Mouse (Mus musculus) erythroblast, embryonic 14.5 days (primary cell): ENCODE results near the gene Gjb5. TPM values are rescaled to one million over a fixed set of nuclear protein-coding genes. Genes with fewer than 3 reads are reported as not detected.

Source experiments
- H3K27me3 ChIP-seq: 2 replicates; pipeline ENCODE4 v1.6.1; 2012; ENCODE audit warnings: inconsistent platforms; ENCODE audit not compliant: control insufficient read depth
- H3K36me3 ChIP-seq: 2 replicates; pipeline ENCODE4 v1.6.1; 2012; ENCODE audit warnings: mild to moderate bottlenecking, inconsistent platforms; ENCODE audit not compliant: control insufficient read depth
- H3K4me1 ChIP-seq: 2 replicates; pipeline ENCODE4 v1.6.1; 2012; ENCODE audit warnings: inconsistent platforms; ENCODE audit not compliant: control insufficient read depth
- H3K4me3 ChIP-seq: replicated peaks from 2 replicates; pipeline ENCODE3; 2012; ENCODE audit warnings: moderate library complexity, mild to moderate bottlenecking, inconsistent platforms
- H3K9me3 ChIP-seq: 2 replicates; pipeline ENCODE4 v1.6.1; 2012; ENCODE audit warnings: low read length, inconsistent platforms, mixed read lengths; ENCODE audit not compliant: control insufficient read depth
- GATA1 ChIP-seq: IDR thresholded peaks from 2 replicates; pipeline ENCODE4 v1.6.1; 2012; ENCODE audit warnings: low read length, inconsistent platforms, mixed read lengths
- TAL1 ChIP-seq: IDR thresholded peaks from 3 replicates; pipeline ENCODE4 v1.6.1; 2012; ENCODE audit warnings: low read length, inconsistent platforms, mixed read lengths
- polyA plus RNA-seq: library from polyadenylated mRNA; stranded (reverse); fragments of >175 nt; gene quantifications from 2 replicates; pipeline ENCODE4 v1.2.3, GENCODE M21; 2012

The Gjb5 gene
- polyA plus RNA-seq, 1 experiment: not detected

- H3K36me3 ChIP-seq: no peaks in the 10 kb centered on the region
- no peak for TF ChIP-seq TAL1
- no peak for TF ChIP-seq GATA1
- peaks cover 42% of the 10 kb centered on the region for H3K27me3 ChIP-seq
- no peaks in the 10 kb centered on the region for H3K9me3 ChIP-seq
- H3K4me1 ChIP-seq: peaks cover 3% of the 10 kb centered on the region; the same call in 1 of the 2 replicates
- no peak overlapping the region for H3K4me3 ChIP-seq
These were observed 26.8 kb downstream of the Gjb5 start for GRCm38 (mm10) chr4:127331171-127331570.

GRCm38 (mm10) chr4:127330181-127331100 lies 27.5 kb downstream of the Gjb5 start, which contains the start of gene Gjb3:
Gene Gjb3, minus strand, starts transcription at chr4:127330844.
- Histone ChIP-seq H3K9me3 (no peaks in the 10 kb centered on the region), H3K4me3 (no peak within 1 kb of the TSS)

GRCm38 (mm10) chr4:127329751-127330150 lies 28.2 kb downstream of the Gjb5 start:
- H3K27me3 ChIP-seq: peaks cover 42% of the 10 kb centered on the region

More at GRCm38 (mm10) chr4:127330181-127331100, 27.5 kb downstream of the Gjb5 start, which contains the start of gene Gjb3:
- Histone ChIP-seq H3K4me1 (peaks cover 3% of the 10 kb centered on the region; the same call in 1 of the 2 replicates), H3K27me3 (peaks cover 42% of the 10 kb centered on the region), H3K36me3 (no peaks in the 10 kb centered on the region)
- no peak for TF ChIP-seq GATA1
- no peak for TF ChIP-seq TAL1

GRCm38 (mm10) chr4:127329046-127329445 lies 28.9 kb downstream of the Gjb5 start:
- Histone ChIP-seq H3K9me3 (no peaks in the 10 kb centered on the region), H3K27me3 (peaks cover 42% of the 10 kb centered on the region), H3K4me1 (no peaks in the 10 kb centered on the region), H3K36me3 (no peaks in the 10 kb centered on the region), H3K4me3 (no peak overlapping the region)
- no peak for TF ChIP-seq TAL1
- no peak for TF ChIP-seq GATA1

More at GRCm38 (mm10) chr4:127329751-127330150, 28.2 kb downstream of the Gjb5 start:
- no peaks in the 10 kb centered on the region for H3K9me3 ChIP-seq
- no peaks in the 10 kb centered on the region for H3K4me1 ChIP-seq
- no peak for TF ChIP-seq TAL1
- no peak for TF ChIP-seq GATA1
- H3K4me3 ChIP-seq: no peak overlapping the region
- no peaks in the 10 kb centered on the region for H3K36me3 ChIP-seq

- Histone ChIP-seq H3K4me1 (no peaks in the 10 kb centered on the region), H3K36me3 (no peaks in the 10 kb centered on the region), H3K9me3 (no peaks in the 10 kb centered on the region), H3K4me3 (no peak overlapping the region), H3K27me3 (peaks cover 42% of the 10 kb centered on the region)
- no peak for TF ChIP-seq GATA1
- TF ChIP-seq TAL1: no peak
These were observed 29.6 kb downstream of the Gjb5 start for GRCm38 (mm10) chr4:127328378-127328777.

- Histone ChIP-seq H3K4me1 (no peaks in the 10 kb centered on the region), H3K9me3 (no peaks in the 10 kb centered on the region), H3K27me3 (peaks cover 42% of the 10 kb centered on the region), H3K36me3 (no peaks in the 10 kb centered on the region), H3K4me3 (no peak overlapping the region)
- TF ChIP-seq GATA1 (no peak), TAL1 (no peak)
These were observed 30.2 kb downstream of the Gjb5 start for GRCm38 (mm10) chr4:127327749-127328148.

- Histone ChIP-seq H3K27me3 (peaks cover 42% of the 10 kb centered on the region), H3K4me3 (no peak overlapping the region), H3K4me1 (no peaks in the 10 kb centered on the region), H3K9me3 (no peaks in the 10 kb centered on the region), H3K36me3 (no peaks in the 10 kb centered on the region)
- no peak for TF ChIP-seq TAL1
- TF ChIP-seq GATA1: no peak
These were observed 30.7 kb downstream of the Gjb5 start for GRCm38 (mm10) chr4:127327258-127327657.

- Histone ChIP-seq H3K4me3 (no peak overlapping the region), H3K36me3 (no peaks in the 10 kb centered on the region), H3K27me3 (peaks cover 24% of the 10 kb centered on the region), H3K4me1 (no peaks in the 10 kb centered on the region), H3K9me3 (no peaks in the 10 kb centered on the region)
- TF ChIP-seq GATA1 (no peak), TAL1 (no peak)
These were observed 32.7 kb downstream of the Gjb5 start for GRCm38 (mm10) chr4:127325276-127325675.

GRCm38 (mm10) chr4:127324759-127325158 lies 33.2 kb downstream of the Gjb5 start:
- H3K4me3 ChIP-seq: no peak overlapping the region
- H3K9me3 ChIP-seq: no peaks in the 10 kb centered on the region
- H3K27me3 ChIP-seq: peaks cover 18% of the 10 kb centered on the region
- H3K36me3 ChIP-seq: no peaks in the 10 kb centered on the region
- H3K4me1 ChIP-seq: no peaks in the 10 kb centered on the region
- TF ChIP-seq TAL1: no peak
- no peak for TF ChIP-seq GATA1
